Mouse (Mus musculus) neural tube, embryonic 13.5 days (tissue): Measurements from ENCODE around the gene Gm17359. TPM values are rescaled to one million over a fixed set of nuclear protein-coding genes. Genes with fewer than 3 reads are reported as not detected.

ENCODE experiments used
- ATAC-seq: fragments of 200-750 bp; cut with Nextera tagmentation; 2 replicates; pipeline ENCODE4 v1.8.0; 2017; ENCODE audit warnings: low read depth, mild to moderate bottlenecking, moderate TSS enrichment, moderate library complexity
- H3K27ac ChIP-seq: fragments of 300-500 bp; sonication (generic); replicated peaks from 2 replicates; pipeline ENCODE4 v1.5.1; 2015; ENCODE audit warnings: moderate library complexity, mild to moderate bottlenecking, inconsistent platforms
- H3K27me3 ChIP-seq: fragments of 300-500 bp; sonication (generic); 2 replicates; pipeline ENCODE4 v1.6.1; 2015; ENCODE audit warnings: mild to moderate bottlenecking, inconsistent platforms
- H3K36me3 ChIP-seq: fragments of 300-500 bp; sonication (generic); 2 replicates; pipeline ENCODE4 v1.6.1; 2015; ENCODE audit warnings: mild to moderate bottlenecking, inconsistent platforms
- H3K4me1 ChIP-seq: fragments of 300-500 bp; sonication (generic); replicated peaks from 2 replicates; pipeline ENCODE4 v1.6.1; 2015; ENCODE audit warnings: inconsistent platforms
- H3K4me2 ChIP-seq: fragments of 300-500 bp; sonication (generic); 2 replicates; pipeline ENCODE4 v1.6.1; 2015; ENCODE audit warnings: inconsistent platforms, mild to moderate bottlenecking, moderate library complexity
- H3K4me3 ChIP-seq: fragments of 300-500 bp; sonication (generic); 2 replicates; pipeline ENCODE4 v1.5.1; 2015; ENCODE audit warnings: mild to moderate bottlenecking, inconsistent platforms
- H3K9ac ChIP-seq: fragments of 300-500 bp; sonication (generic); 2 replicates; pipeline ENCODE4 v1.6.1; 2015; ENCODE audit warnings: moderate library complexity, mild to moderate bottlenecking, inconsistent platforms
- H3K9me3 ChIP-seq: fragments of 300-500 bp; sonication (generic); 2 replicates; pipeline ENCODE4 v1.6.1; 2016; ENCODE audit warnings: inconsistent platforms
- WGBS: fragments of 180-500 bp; shearing (Covaris S2); methylation state at CpG from one replicate; pipeline ENCODE4 v1.1.7; 2015; 5-methylcytosine and 5-hydroxymethylcytosine counted together
- polyA plus RNA-seq: library from polyadenylated mRNA; unstranded; fragments of >200 nt; fragmentation: Nextera tagmentation; extraction: Ambion mirVana; gene quantifications from 2 replicates; pipeline ENCODE4 v1.2.1, GENCODE M21; 2015

Gene Gm17359
- polyA plus RNA-seq, 1 experiment from 2014 or later = not detected

- H3K27ac ChIP-seq = no peak overlapping the region
- H3K4me2 ChIP-seq = no peak overlapping the region
- no peaks in the 10 kb centered on the region for H3K27me3 ChIP-seq
- H3K36me3 ChIP-seq = peaks cover 39% of the 10 kb centered on the region
- no peaks in the 10 kb centered on the region for H3K9me3 ChIP-seq
- H3K4me3 ChIP-seq = no peak overlapping the region
- H3K9ac ChIP-seq = no peak overlapping the region
- no peak for ATAC-seq
- WGBS = 88% methylated on average over 8 of the region's 8 CpGs
- H3K4me1 ChIP-seq = no peaks in the 10 kb centered on the region
Observed at GRCm38 (mm10) chr3:79494028-79494427, 157.6 kb downstream of the Gm17359 start.

DNA sequence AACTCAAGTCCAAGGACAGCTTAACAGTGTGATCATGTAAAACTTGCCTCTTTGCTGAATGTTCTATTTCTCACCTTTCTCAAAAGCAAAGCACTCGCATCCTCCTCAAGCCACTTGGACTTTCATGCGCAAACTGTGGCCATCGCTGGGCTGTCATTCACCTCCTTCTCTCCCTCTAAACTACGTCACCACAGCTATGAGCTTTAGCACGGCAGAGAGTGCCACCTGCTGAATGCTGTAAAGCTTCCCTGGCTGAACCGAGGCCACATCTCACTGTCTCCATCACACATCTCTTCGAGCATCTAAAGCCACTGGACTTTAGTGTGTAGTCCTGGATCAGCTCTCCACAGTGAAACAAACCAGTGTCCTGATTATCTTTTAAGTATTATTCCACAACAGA, 158.7 kb downstream of the Gm17359 start:
- no peaks in the 10 kb centered on the region for H3K9me3 ChIP-seq
- H3K27ac ChIP-seq = no peak overlapping the region
- peaks cover 48% of the 10 kb centered on the region for H3K36me3 ChIP-seq
- ATAC-seq = no peak
- H3K9ac ChIP-seq = no peak overlapping the region
- H3K27me3 ChIP-seq = no peaks in the 10 kb centered on the region
- no peak overlapping the region for H3K4me2 ChIP-seq
- no peaks in the 10 kb centered on the region for H3K4me1 ChIP-seq
- H3K4me3 ChIP-seq = no peak overlapping the region
- WGBS = 83% methylated on average over 7 of the region's 7 CpGs

- H3K27me3 ChIP-seq = no peaks in the 10 kb centered on the region
- 86% methylated on average over 6 of the region's 6 CpGs for WGBS
- no peaks in the 10 kb centered on the region for H3K9me3 ChIP-seq
- no peaks in the 10 kb centered on the region for H3K4me1 ChIP-seq
- ATAC-seq = no peak
- no peak overlapping the region for H3K4me3 ChIP-seq
- H3K36me3 ChIP-seq = peaks cover 60% of the 10 kb centered on the region
- no peak overlapping the region for H3K9ac ChIP-seq
- H3K27ac ChIP-seq = no peak overlapping the region
- no peak overlapping the region for H3K4me2 ChIP-seq
Observed at GRCm38 (mm10) chr3:79496668-79497067, 160.2 kb downstream of the Gm17359 start.

- H3K9me3 ChIP-seq = no peaks in the 10 kb centered on the region
- H3K4me3 ChIP-seq = no peak overlapping the region
- H3K36me3 ChIP-seq = peaks cover 45% of the 10 kb centered on the region
- 53% methylated on average over 10 of the region's 10 CpGs for WGBS
- H3K27ac ChIP-seq = no peak overlapping the region
- no peak overlapping the region for H3K9ac ChIP-seq
- ATAC-seq = peak; percentile 43; the same call in 1 of the 2 replicates
- H3K27me3 ChIP-seq = no peaks in the 10 kb centered on the region
- no peak overlapping the region for H3K4me2 ChIP-seq
- H3K4me1 ChIP-seq = no peaks in the 10 kb centered on the region
Observed at GRCm38 (mm10) chr3:79500279-79500678, 163.8 kb downstream of the Gm17359 start.

DNA sequence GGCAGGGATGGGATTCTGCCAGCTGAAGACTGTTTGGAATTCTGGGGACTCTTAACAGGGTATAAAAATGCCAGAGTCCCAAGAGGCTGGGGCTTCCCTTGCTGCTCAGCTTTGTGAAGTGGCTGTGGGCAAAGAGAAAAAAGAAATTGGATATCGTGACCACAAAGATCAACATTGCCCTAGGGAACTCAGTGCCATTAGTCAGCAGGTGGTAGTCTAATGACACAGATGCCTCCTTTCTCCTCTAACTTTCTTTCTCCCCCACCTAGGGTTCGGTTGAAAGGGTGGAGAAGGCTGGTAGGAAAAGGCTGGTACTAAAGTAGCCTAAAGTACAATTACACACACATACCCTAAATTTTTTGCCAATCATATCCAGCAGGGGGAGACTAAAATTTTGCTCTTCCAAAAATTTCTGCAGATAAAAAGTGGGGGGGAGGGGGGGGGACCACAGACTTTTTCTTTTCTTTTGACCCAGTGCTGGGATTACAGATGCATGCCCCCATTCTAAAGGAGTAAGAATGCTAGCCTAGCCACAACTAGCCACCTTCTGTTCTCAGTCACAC, 164.8 kb downstream of the Gm17359 start:
- Histone ChIP-seq H3K27me3 (no peaks in the 10 kb centered on the region), H3K4me2 (no peak overlapping the region), H3K27ac (no peak overlapping the region), H3K36me3 (peaks cover 52% of the 10 kb centered on the region), H3K9me3 (no peaks in the 10 kb centered on the region), H3K9ac (no peak overlapping the region), H3K4me1 (no peaks in the 10 kb centered on the region), H3K4me3 (no peak overlapping the region)
- 56% methylated on average over 2 of the region's 2 CpGs for WGBS
- no peak for ATAC-seq

Other genes with a start within 250 kb of the Gm17359 start
- 6.9 and 9.0 TPM in 2 replicates for gene Rapgef2, start 50.1 kb upstream of the Gm17359 start, polyA plus RNA-seq
- gene Fnip2, start 231.1 kb downstream of the Gm17359 start, polyA plus RNA-seq = 5.9 and 7.0 TPM in 2 replicates